ENCODE assay signal across 17 mouse cellular contexts in the genomic region with DNA sequence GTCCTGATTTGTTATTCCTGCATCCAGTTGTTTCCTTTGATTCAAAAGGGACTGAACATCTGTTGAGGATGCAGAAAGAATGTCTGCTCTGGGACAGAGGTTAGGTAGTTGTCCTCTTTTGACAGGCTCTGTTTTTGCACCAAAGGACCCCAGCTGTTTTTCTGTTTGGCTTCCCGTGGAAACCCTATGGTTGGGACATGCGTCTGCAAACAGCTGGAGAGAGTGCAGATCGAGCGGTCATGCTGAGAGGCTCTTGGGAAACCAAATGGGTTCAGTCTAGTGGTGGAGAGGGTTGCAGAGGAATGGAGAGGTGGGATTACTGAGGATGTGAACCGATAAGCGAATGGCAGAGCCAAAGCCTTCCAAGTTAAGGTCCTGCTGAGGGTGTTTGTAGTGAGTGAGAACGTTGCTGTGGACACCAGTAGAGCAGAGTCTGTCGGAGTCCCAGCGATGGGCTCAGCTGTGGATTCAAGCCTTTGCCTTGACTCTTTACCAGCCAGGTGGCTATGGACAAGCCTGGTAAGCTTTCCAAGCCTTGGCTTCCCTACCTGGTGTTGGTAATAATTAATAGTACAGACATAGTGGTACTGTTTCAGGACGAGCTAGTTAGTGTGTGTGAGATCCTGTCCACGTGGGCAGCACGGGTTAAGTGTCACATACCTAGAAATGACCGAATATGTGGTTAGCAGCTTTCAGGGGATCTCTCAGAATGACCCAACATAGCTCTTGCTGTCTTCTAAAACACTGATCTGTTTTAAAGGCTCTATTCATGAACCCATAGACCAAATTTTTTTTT. TPM values are rescaled to one million over a fixed set of nuclear protein-coding genes. Genes with fewer than 3 reads are reported as not detected.
A peak's percentile ranks its signal among the peaks of the same experiment; 100 is the strongest.
DNase-seq lines count a peak whose midpoint lies in the region; ATAC-seq and TF ChIP-seq lines count a peak whose summit lies in the region.
"Had no signal": no experiment of that assay in that cellular context is flagged by ENCODE, and none has a peak within 500 bp of the region (broad histone marks: within the 10 kb centered on the region; RNA-seq: fewer than 3 reads in every experiment).

No protein-coding gene starts in this region.

- H3K4me1 ChIP-seq in lung, postnatal 0 days (ENCODE audit: insufficient read depth, low read depth, low read length), result peaks cover 11% of the 10 kb centered on the region; the same call in 1 of the 2 replicates

- no peak overlapping the region for H3K4me2 ChIP-seq in lung, postnatal 0 days (replicated peaks; ENCODE audit: low read depth, low read length)
- H3K4me2 ChIP-seq: hindbrain, embryonic 12.5 days; stomach, embryonic 15.5 days had no signal

- H3K27me3 ChIP-seq in lung, postnatal 0 days (replicated peaks; ENCODE audit: insufficient read depth, low read length), result no peaks in the 10 kb centered on the region
- H3K27me3 ChIP-seq: hindbrain, embryonic 12.5 days; Patski; stomach, embryonic 15.5 days had no signal

- no peaks in the 10 kb centered on the region for H3K36me3 ChIP-seq in lung, postnatal 0 days (ENCODE audit: insufficient read depth, low read length)
- H3K36me3 ChIP-seq: hindbrain, embryonic 12.5 days; stomach, embryonic 15.5 days had no signal

- no peak overlapping the region for H3K9ac ChIP-seq in lung, postnatal 0 days (replicated peaks; ENCODE audit: low read depth)
- H3K9ac ChIP-seq: hindbrain, embryonic 12.5 days; stomach, embryonic 15.5 days had no signal

- peak; percentile 72 for ATAC-seq in lung, postnatal 0 days
- ATAC-seq in megakaryocyte, adult 5-6 weeks (ENCODE audit: poor library complexity, severe bottlenecking), result no peak
- ATAC-seq: Patski had no signal

- H3K4me3 ChIP-seq in lung, postnatal 0 days (ENCODE audit: low read depth, low read length), result no peak overlapping the region
- H3K4me3 ChIP-seq: embryonic facial prominence, embryonic 10.5 days; hindbrain, embryonic 12.5 days; stomach, embryonic 15.5 days had no signal

- no peak for TF ChIP-seq CTCF in lung, postnatal 0 days (IDR thresholded peaks at IDR 0.05)

- no peak for TF ChIP-seq EP300 in lung, postnatal 0 days (IDR thresholded peaks at IDR 0.05)

- peak; percentile 43 to 57 for DNase-seq in heart, adult 9 months (ENCODE audit: low spot score in 2 of 2)
- DNase-seq in heart, postnatal 36 days, result no peak
- peak; percentile 71 for DNase-seq in lung, postnatal 0 days (ENCODE audit: low spot score)
- DNase-seq in lung, postnatal 25 days (ENCODE audit: low spot score), result no peak
- DNase-seq in kidney, postnatal 10 days, result peak; percentile 64
- no peak for DNase-seq in frontal cortex, postnatal 10 days (ENCODE audit: low spot score in 2 of 2)
- no peak for DNase-seq in adrenal gland, adult (ENCODE audit: inconsistent age in 2 of 2, low spot score in 1 of 2)
- DNase-seq: adrenal gland, adult 2 months; cerebellum, adult 9-10 months; midbrain, embryonic 14.5 days; thymus, postnatal 25 days had no signal

- WGBS in lung, postnatal 0 days, result 66% methylated on average over 13 of the region's 13 CpGs

- intact Hi-C loops in heart, postnatal 36 days (cut with DNase I), result no loop called here

- H3K27ac ChIP-seq in lung, postnatal 0 days (ENCODE audit: low read length), result no peak overlapping the region
- H3K27ac ChIP-seq: embryonic facial prominence, embryonic 10.5 days; hindbrain, embryonic 12.5 days; macrophage; stomach, embryonic 15.5 days had no signal

- H3K9me3 ChIP-seq in lung, postnatal 0 days (ENCODE audit: low read length), result no peaks in the 10 kb centered on the region
- H3K9me3 ChIP-seq: embryonic facial prominence, embryonic 10.5 days; hindbrain, embryonic 12.5 days; stomach, embryonic 15.5 days had no signal

RNA-seq across cellular contexts. Expression of gene Itpr1, which starts 39.9 kb away (rescaled TPM):
- total RNA-seq in heart, postnatal 36 days (2021), result 10 to 100 TPM; 39.1 to 46.2 TPM
- 9.2 and 11.6 TPM in 2 replicates for polyA plus RNA-seq in lung, postnatal 0 days (2015; fragmentation: Nextera tagmentation; extraction: Ambion mirVana)
- 51.2 and 55.7 TPM in 2 replicates for total RNA-seq in megakaryocyte, adult 5-6 weeks (2015)
- total RNA-seq in megakaryocyte, adult 5-6 weeks (2017), result 127 and 135 TPM in 2 replicates

Comparison
In these comparisons a context has a peak if more than half of its experiments do, and no peak if none do; other contexts are left out.
1. DNase-seq: peak in heart, adult 9 months (2 of 2), lung, postnatal 0 days (single experiment) and kidney, postnatal 10 days (single experiment); none in heart, postnatal 36 days (0 of 2), lung, postnatal 25 days (single experiment), frontal cortex, postnatal 10 days (0 of 2) and adrenal gland, adult (0 of 2).